Mouse (Mus musculus) bone marrow macrophage, adult 2 months (primary cell): Measurements from ENCODE around the gene Dgkb.

ENCODE experiments used
- CTCF ChIP-seq: IDR thresholded peaks from 2 replicates; pipeline ENCODE4 v1.5.1; 2012; ENCODE audit warnings: low read depth, mild to moderate bottlenecking, low read length, moderate library complexity
- POLR2A ChIP-seq: IDR thresholded peaks from 2 replicates; pipeline ENCODE4 v1.6.1; 2012; ENCODE audit warnings: mild to moderate bottlenecking, low read depth, low read length, borderline replicate concordance

DNA sequence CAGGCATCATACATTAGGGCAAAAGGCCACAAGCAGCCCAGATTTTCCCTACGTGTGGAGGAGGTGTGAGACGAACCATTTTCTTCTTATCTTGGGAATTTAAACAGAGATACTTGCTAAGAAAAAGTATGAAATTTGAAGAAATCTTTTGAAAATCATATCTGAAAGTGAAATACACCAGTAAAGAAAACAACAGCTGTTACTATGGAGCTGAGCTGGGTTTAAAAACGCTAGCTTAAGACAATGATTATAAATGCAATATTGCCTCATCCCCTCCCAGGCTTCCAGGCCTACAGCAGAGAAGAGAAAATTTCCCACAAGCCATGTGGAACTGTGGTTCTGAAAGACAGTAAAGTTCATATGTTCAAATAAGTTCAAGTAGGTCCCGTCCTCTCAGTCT is 582.6 kb downstream of the Dgkb start:
- no peak for TF ChIP-seq POLR2A
- no peak for TF ChIP-seq CTCF
